Mouse (Mus musculus) brain, adult 10 weeks (tissue): Measurements from ENCODE around the gene Tmem30a. TPM values are rescaled to one million over a fixed set of nuclear protein-coding genes. Genes with fewer than 3 reads are reported as not detected.

Source experiments
- polyA plus RNA-seq: library from polyadenylated mRNA; stranded (reverse); fragments of 350-450 nt; fragmentation: Illumina TruSeq; extraction: RNeasy Lipid Tissue Mini Kit (QIAGEN cat#74804); gene quantifications from one replicate; pipeline ENCODE4 v1.2.3, GENCODE M21; 2015; ENCODE audit warnings: low read depth, low replicate concordance

Gene Tmem30a
- polyA plus RNA-seq, result 390 TPM

GRCm38 (mm10) chr9:79792841-79793835, at the start of gene Tmem30a:
Gene Tmem30a (minus strand): TSS chr9:79793507.

GRCm38 (mm10) chr9:79759385-79760005, 33.8 kb downstream of the Tmem30a start, which contains the start of gene Cox7a2:
Gene Cox7a2 (minus strand): TSS chr9:79759878.

Other genes starting within 250 kb of the Tmem30a start
- gene Col12a1, start 74.7 kb downstream of the Tmem30a start, polyA plus RNA-seq, result 9.8 TPM
- gene Cox7a2, start 33.6 kb downstream of the Tmem30a start, polyA plus RNA-seq, result 743 TPM
- 6.3 TPM for gene Filip1, start 219.3 kb upstream of the Tmem30a start, polyA plus RNA-seq